In genomic region chr11:68176550-68176949, GRCm38 (mm10) we compare ENCODE assay signal across 15 mouse cellular contexts.
A peak's percentile ranks its signal among the peaks of the same experiment; 100 is the strongest.
DNase-seq lines count a peak whose midpoint lies in the region; ATAC-seq and TF ChIP-seq lines count a peak whose summit lies in the region.
"Had no signal": no experiment of that assay in that cellular context is flagged by ENCODE, and none has a peak within 500 bp of the region (broad histone marks: within the 10 kb centered on the region; RNA-seq: fewer than 3 reads in every experiment).

No protein-coding gene starts in this region.

- TF ChIP-seq CTCF in heart, postnatal 0 days (IDR thresholded peaks at IDR 0.05; ENCODE audit: low read depth) = no peak
- no peak for TF ChIP-seq CTCF in MEL (IDR thresholded peaks at IDR 0.05 in 2 of 3, conservative IDR thresholded peaks at IDR 0.05 in 1 of 3; ENCODE audit: control insufficient read depth in 1 of 3, insufficient read depth in 1 of 3, low read depth in 2 of 3, low read length in 3 of 3, poor library complexity in 1 of 3, severe bottlenecking in 1 of 3)

- DNase-seq in heart, postnatal 0 days (ENCODE audit: low spot score) = peak; percentile 41
- no peak for DNase-seq in heart, postnatal 25 days (ENCODE audit: low spot score)
- peak; percentile 71 for DNase-seq in MEL (ENCODE audit: low read depth, low spot score)
- peak; percentile 12 for DNase-seq in naive thymus-derived CD4-positive, alpha-beta T cell, adult 2 months (ENCODE audit: low read depth)
- DNase-seq in T-cell, adult 2 months (ENCODE audit: low spot score) = no peak
- DNase-seq in kidney, postnatal 25 days = no peak
- no peak for DNase-seq in retina, embryonic 14.5 days (ENCODE audit: low spot score)
- DNase-seq: gastrocnemius, adult 2 months; kidney, postnatal 36 days; thymus, adult 18-20 months had no signal

- no peaks in the 10 kb centered on the region for H3K27me3 ChIP-seq in heart, postnatal 0 days (ENCODE audit: control insufficient read depth, insufficient read depth, low read length)
- no peaks in the 10 kb centered on the region for H3K27me3 ChIP-seq in MEL (ENCODE audit: control insufficient read depth in 1 of 2, insufficient read depth in 2 of 2, low read length in 2 of 2)
- H3K27me3 ChIP-seq: forebrain, embryonic 12.5 days; heart, embryonic 12.5 days had no signal

- TF ChIP-seq EP300 in heart, postnatal 0 days (IDR thresholded peaks at IDR 0.05; ENCODE audit: low read depth) = no peak
- TF ChIP-seq EP300 in MEL (IDR thresholded peaks at IDR 0.05; ENCODE audit: low read depth in 1 of 2, low read length in 2 of 2) = no peak

- no peak overlapping the region for H3K27ac ChIP-seq in heart, postnatal 0 days (ENCODE audit: low read depth)
- H3K27ac ChIP-seq in MEL (ENCODE audit: control insufficient read depth, low read depth, low read length) = no peak overlapping the region
- H3K27ac ChIP-seq: forebrain, embryonic 12.5 days; gastrocnemius, adult 2 months; hindbrain, embryonic 14.5 days; macrophage had no signal

- 0 out of 2 replicates have a peak, but pooled peaks have one; percentile 24 for ATAC-seq in heart, postnatal 0 days (ENCODE audit: insufficient read depth, low read depth)
- peak; percentile 17 to 32; a peak in 2 of 4 replicates for ATAC-seq in hematopoietic stem cell, adult 5-6 weeks (replicated peaks in 1 of 2; ENCODE audit: insufficient read depth in 1 of 2, low FRiP score in 2 of 2, low TSS enrichment in 1 of 2, low read depth in 1 of 2, poor library complexity in 2 of 2, severe bottlenecking in 2 of 2)

- H3K9ac ChIP-seq in heart, postnatal 0 days (replicated peaks; ENCODE audit: low read depth, low read length) = no peak overlapping the region
- H3K9ac ChIP-seq in MEL (ENCODE audit: control insufficient read depth, low read depth, low read length, poor library complexity, severe bottlenecking) = no peak overlapping the region
- H3K9ac ChIP-seq: forebrain, embryonic 12.5 days; heart, embryonic 12.5 days; hindbrain, embryonic 14.5 days had no signal

- WGBS in heart, postnatal 0 days = 57% methylated on average over 4 of the region's 4 CpGs

- no peak for TF ChIP-seq POLR2A in MEL (IDR thresholded peaks at IDR 0.05; ENCODE audit: control insufficient read depth in 1 of 2, insufficient read depth in 1 of 2, low read depth in 1 of 2, low read length in 2 of 2, poor library complexity in 1 of 2)

- no peak overlapping the region for H3K4me3 ChIP-seq in heart, postnatal 0 days (ENCODE audit: low read depth, low read length)
- no peak overlapping the region for H3K4me3 ChIP-seq in MEL (ENCODE audit: control insufficient read depth in 1 of 2, insufficient read depth in 1 of 2, low read depth in 2 of 2, low read length in 2 of 2)
- H3K4me3 ChIP-seq: forebrain, embryonic 12.5 days; gastrocnemius, adult 2 months; heart, embryonic 12.5 days had no signal

- no peak overlapping the region for H3K4me2 ChIP-seq in heart, postnatal 0 days (ENCODE audit: low read depth, low read length)
- H3K4me2 ChIP-seq: forebrain, embryonic 12.5 days; heart, embryonic 12.5 days; hindbrain, embryonic 14.5 days had no signal

- no peaks in the 10 kb centered on the region for H3K36me3 ChIP-seq in heart, postnatal 0 days (replicated peaks; ENCODE audit: control insufficient read depth, insufficient read depth, low read length)
- H3K36me3 ChIP-seq in MEL (ENCODE audit: control insufficient read depth in 1 of 2, insufficient read depth in 2 of 2, low read length in 2 of 2) = peaks cover 0 to 10% of the 10 kb centered on the region in 2 experiments; a peak in 2 of 4 replicates
- H3K36me3 ChIP-seq: forebrain, embryonic 12.5 days; heart, embryonic 12.5 days had no signal

- intact Hi-C loops in heart, postnatal 25 days (cut with DNase I) = no loop called here

- peaks cover 4% of the 10 kb centered on the region; the same call in 1 of the 2 replicates for H3K4me1 ChIP-seq in heart, postnatal 0 days (ENCODE audit: control insufficient read depth, insufficient read depth)
- H3K4me1 ChIP-seq in MEL (ENCODE audit: control insufficient read depth in 1 of 2, insufficient read depth in 2 of 2, low read length in 2 of 2) = peaks cover 4 to 13% of the 10 kb centered on the region in 2 experiments; a peak in 3 of 4 replicates

- no peaks in the 10 kb centered on the region for H3K9me3 ChIP-seq in heart, postnatal 0 days (replicated peaks; ENCODE audit: control insufficient read depth, low read length)
- H3K9me3 ChIP-seq in MEL (replicated peaks; ENCODE audit: insufficient read depth, low read length) = no peaks in the 10 kb centered on the region
- H3K9me3 ChIP-seq: forebrain, embryonic 12.5 days; heart, embryonic 12.5 days had no signal

- no peak for TF ChIP-seq RAD21 in MEL (IDR thresholded peaks at IDR 0.05; ENCODE audit: low read depth, low read length)

- no peaks in the 10 kb centered on the region for H3K79me2 ChIP-seq in MEL (ENCODE audit: control insufficient read depth, insufficient read depth, low read length, poor library complexity)

TF ChIP-seq in MEL, 35 proteins besides CTCF, POLR2A, EP300 and RAD21:
- TF ChIP-seq MEF2A (IDR thresholded peaks at IDR 0.05; ENCODE audit: extremely low read depth, insufficient replicate concordance, low read depth, low read length, poor library complexity, severe bottlenecking) (no peak), UBTF (IDR thresholded peaks at IDR 0.05; ENCODE audit: borderline replicate concordance, insufficient read depth, low read depth, low read length) (no peak), ZMIZ1 (IDR thresholded peaks at IDR 0.05; ENCODE audit: low read depth, low read length) (no peak), USF1 (IDR thresholded peaks at IDR 0.05; ENCODE audit: low read depth, low read length) (no peak), GATA1 (IDR thresholded peaks at IDR 0.05; ENCODE audit: low read depth, low read length) (no peak), TBP (IDR thresholded peaks at IDR 0.05; ENCODE audit: low read depth, low read length) (peak; percentile 54; the same call in 1 of the 2 replicates)

Comparison
In these comparisons a context has a peak if more than half of its experiments do, and no peak if none do; other contexts are left out.
1. DNase-seq: peak in heart, postnatal 0 days (single experiment), MEL (single experiment) and naive thymus-derived CD4-positive, alpha-beta T cell, adult 2 months (single experiment); none in heart, postnatal 25 days (single experiment), T-cell, adult 2 months (single experiment), kidney, postnatal 25 days (0 of 2) and retina, embryonic 14.5 days (single experiment).